Mouse (Mus musculus): ENCODE data around the gene Smyd4. TPM values are rescaled to one million over a fixed set of nuclear protein-coding genes. Genes with fewer than 3 reads are reported as not detected.

The Smyd4 gene
- polyA plus RNA-seq, 1 experiment from 2014 or later, result 13.4 TPM

GRCm38 (mm10) chr11:75448575-75448974 lies 100.3 kb downstream of the Smyd4 start:
- Histone ChIP-seq H3K9ac (no peak overlapping the region), H3K9me3 (replicated peaks) (no peaks in the 10 kb centered on the region), H3K36me3 (peaks cover 50% of the 10 kb centered on the region), H3K4me3 (no peak overlapping the region), H3K27me3 (no peaks in the 10 kb centered on the region), H3K4me1 (peaks cover 27% of the 10 kb centered on the region), H3K4me2 (replicated peaks) (no peak overlapping the region), H3K27ac (no peak overlapping the region)
- ATAC-seq (ENCODE audit: low FRiP score), result no peak
- 79% methylated on average over 3 of the region's 3 CpGs for WGBS

GRCm38 (mm10) chr11:75449695-75450094 lies 101.5 kb downstream of the Smyd4 start:
- Histone ChIP-seq H3K27ac (no peak overlapping the region), H3K27me3 (no peaks in the 10 kb centered on the region), H3K9ac (no peak overlapping the region), H3K4me1 (peaks cover 30% of the 10 kb centered on the region), H3K9me3 (replicated peaks) (no peaks in the 10 kb centered on the region), H3K4me2 (replicated peaks) (no peak overlapping the region), H3K36me3 (peaks cover 50% of the 10 kb centered on the region), H3K4me3 (no peak overlapping the region)
- no peak for ATAC-seq (ENCODE audit: low FRiP score)
- WGBS, result 83% methylated on average over 7 of the region's 7 CpGs

- no peak for ATAC-seq (ENCODE audit: low FRiP score)
- peak overlapping the region; percentile 8; the same call in 1 of the 2 replicates for H3K4me2 ChIP-seq (replicated peaks)
Observed at GRCm38 (mm10) chr11:75450304-75450908, 102.2 kb downstream of the Smyd4 start.

GRCm38 (mm10) chr11:75450936-75451335 lies 102.7 kb downstream of the Smyd4 start:
- peak overlapping the region; percentile 35 for H3K9ac ChIP-seq
- H3K4me2 ChIP-seq (replicated peaks), result peak overlapping the region; percentile 8; the same call in 1 of the 2 replicates
- H3K27ac ChIP-seq, result no peak overlapping the region
- no peak overlapping the region for H3K4me3 ChIP-seq
- ATAC-seq (ENCODE audit: low FRiP score), result no peak
- peaks cover 36% of the 10 kb centered on the region for H3K4me1 ChIP-seq
- H3K27me3 ChIP-seq, result no peaks in the 10 kb centered on the region
- 88% methylated on average over 15 of the region's 15 CpGs for WGBS
- no peaks in the 10 kb centered on the region for H3K9me3 ChIP-seq (replicated peaks)
- H3K36me3 ChIP-seq, result peaks cover 45% of the 10 kb centered on the region

More at GRCm38 (mm10) chr11:75450304-75450908, 102.2 kb downstream of the Smyd4 start:
- H3K27ac ChIP-seq, result no peak overlapping the region
- peaks cover 36% of the 10 kb centered on the region for H3K4me1 ChIP-seq
- peaks cover 45% of the 10 kb centered on the region for H3K36me3 ChIP-seq
- H3K4me3 ChIP-seq, result no peak overlapping the region
- no peaks in the 10 kb centered on the region for H3K9me3 ChIP-seq (replicated peaks)
- no peaks in the 10 kb centered on the region for H3K27me3 ChIP-seq
- 84% methylated on average over 8 of the region's 8 CpGs for WGBS
- H3K9ac ChIP-seq, result peak overlapping the region; percentile 35

GRCm38 (mm10) chr11:75452081-75452480 lies 103.8 kb downstream of the Smyd4 start:
- no peak overlapping the region for H3K4me3 ChIP-seq
- H3K27ac ChIP-seq, result no peak overlapping the region
- WGBS, result 98% methylated on average over 8 of the region's 8 CpGs
- no peaks in the 10 kb centered on the region for H3K27me3 ChIP-seq
- H3K4me2 ChIP-seq (replicated peaks), result no peak overlapping the region
- H3K4me1 ChIP-seq, result peaks cover 36% of the 10 kb centered on the region
- H3K36me3 ChIP-seq, result peaks cover 40% of the 10 kb centered on the region
- ATAC-seq (ENCODE audit: low FRiP score), result no peak
- H3K9ac ChIP-seq, result no peak overlapping the region
- no peaks in the 10 kb centered on the region for H3K9me3 ChIP-seq (replicated peaks)

GRCm38 (mm10) chr11:75452812-75453557 lies 104.8 kb downstream of the Smyd4 start:
- Histone ChIP-seq H3K27me3 (no peaks in the 10 kb centered on the region), H3K4me2 (replicated peaks) (no peak overlapping the region; the same call in 1 of the 2 replicates), H3K36me3 (peaks cover 31% of the 10 kb centered on the region), H3K9ac (no peak overlapping the region), H3K4me1 (peaks cover 36% of the 10 kb centered on the region), H3K9me3 (replicated peaks) (no peaks in the 10 kb centered on the region), H3K4me3 (no peak overlapping the region), H3K27ac (no peak overlapping the region)
- WGBS, result 91% methylated on average over 31 of the region's 31 CpGs
- ATAC-seq (ENCODE audit: low FRiP score), result no peak

GRCm38 (mm10) chr11:75453991-75454930 lies 106.0 kb downstream of the Smyd4 start, which contains the start of gene Wdr81:
Gene Wdr81 (minus strand): TSS chr11:75454717.
- Histone ChIP-seq H3K4me1 (peaks cover 36% of the 10 kb centered on the region), H3K36me3 (peaks cover 18% of the 10 kb centered on the region; the same call in 1 of the 2 replicates), H3K4me2 (replicated peaks) (peak within 1 kb of the TSS; percentile 99), H3K4me3 (peak within 1 kb of the TSS; percentile 66), H3K27me3 (no peaks in the 10 kb centered on the region), H3K27ac (peak within 1 kb of the TSS; percentile 72), H3K9ac (peak within 1 kb of the TSS; percentile 81), H3K9me3 (replicated peaks) (no peaks in the 10 kb centered on the region)
- peak; percentile 92 for ATAC-seq (ENCODE audit: low FRiP score)
- 2% methylated on average over 56 of the region's 56 CpGs for WGBS

Small RNAs within 50 kb of the gene (microRNA-seq; reads per million reads assigned to microRNA genes)
- gene Gm47300, result not detected

Other genes with a start within 250 kb of the Smyd4 start
- gene Hic1, start 178.9 kb upstream of the Smyd4 start, polyA plus RNA-seq (2016; fragmentation: Nextera tagmentation; extraction: Ambion mirVana), result 11.3 and 15.8 TPM in 2 replicates
- 23.8 and 24.5 TPM in 2 replicates for gene Ovca2, start 169.6 kb upstream of the Smyd4 start, polyA plus RNA-seq (2016; fragmentation: Nextera tagmentation; extraction: Ambion mirVana)
- 14.8 and 18.6 TPM in 2 replicates for gene Dph1, start 157.2 kb upstream of the Smyd4 start, polyA plus RNA-seq (2016; fragmentation: Nextera tagmentation; extraction: Ambion mirVana)
- 5.1 and 5.8 TPM in 2 replicates for gene Rtn4rl1, start 154.7 kb upstream of the Smyd4 start, polyA plus RNA-seq (2016; fragmentation: Nextera tagmentation; extraction: Ambion mirVana)
- 96.9 and 99.5 TPM in 2 replicates for gene Rpa1, start 109 bp upstream of the Smyd4 start, polyA plus RNA-seq (2016; fragmentation: Nextera tagmentation; extraction: Ambion mirVana)
- gene Serpinf1, start 74.3 kb downstream of the Smyd4 start, polyA plus RNA-seq (2016; fragmentation: Nextera tagmentation; extraction: Ambion mirVana), result 111 and 121 TPM in 2 replicates
- gene Serpinf2, start 91.2 kb downstream of the Smyd4 start, polyA plus RNA-seq (2016; fragmentation: Nextera tagmentation; extraction: Ambion mirVana), result not detected in 2 replicates
- 9.3 and 9.6 TPM in 2 replicates for gene Wdr81, start 106.3 kb downstream of the Smyd4 start, polyA plus RNA-seq (2016; fragmentation: Nextera tagmentation; extraction: Ambion mirVana)
- 11.6 and 13.0 TPM in 2 replicates for gene Tlcd2, start 113.3 kb downstream of the Smyd4 start, polyA plus RNA-seq (2016; fragmentation: Nextera tagmentation; extraction: Ambion mirVana)
- gene Prpf8, start 138.4 kb downstream of the Smyd4 start, polyA plus RNA-seq (2016; fragmentation: Nextera tagmentation; extraction: Ambion mirVana), result 68.9 and 74.2 TPM in 2 replicates
- gene Rilp, start 161.7 kb downstream of the Smyd4 start, polyA plus RNA-seq (2016; fragmentation: Nextera tagmentation; extraction: Ambion mirVana), result 0.68 and 0.75 TPM in 2 replicates
- 5.7 and 5.8 TPM in 2 replicates for gene Scarf1, start 165.1 kb downstream of the Smyd4 start, polyA plus RNA-seq (2016; fragmentation: Nextera tagmentation; extraction: Ambion mirVana)
- gene Slc43a2, start 183.3 kb downstream of the Smyd4 start, polyA plus RNA-seq (2016; fragmentation: Nextera tagmentation; extraction: Ambion mirVana), result 15.9 and 16.5 TPM in 2 replicates
- 116 and 125 TPM in 2 replicates for gene Pitpna, start 239.7 kb downstream of the Smyd4 start, polyA plus RNA-seq (2016; fragmentation: Nextera tagmentation; extraction: Ambion mirVana)